Mouse (Mus musculus) MN1 (cell line): Measurements from ENCODE around the gene Hexim1.

Experiments used
- DNase-seq: peaks from one replicate; pipeline ENCODE4 v3.0.0-alpha.2; 2016; ENCODE audit warnings: low spot score

Hexim1 gene

DNA sequence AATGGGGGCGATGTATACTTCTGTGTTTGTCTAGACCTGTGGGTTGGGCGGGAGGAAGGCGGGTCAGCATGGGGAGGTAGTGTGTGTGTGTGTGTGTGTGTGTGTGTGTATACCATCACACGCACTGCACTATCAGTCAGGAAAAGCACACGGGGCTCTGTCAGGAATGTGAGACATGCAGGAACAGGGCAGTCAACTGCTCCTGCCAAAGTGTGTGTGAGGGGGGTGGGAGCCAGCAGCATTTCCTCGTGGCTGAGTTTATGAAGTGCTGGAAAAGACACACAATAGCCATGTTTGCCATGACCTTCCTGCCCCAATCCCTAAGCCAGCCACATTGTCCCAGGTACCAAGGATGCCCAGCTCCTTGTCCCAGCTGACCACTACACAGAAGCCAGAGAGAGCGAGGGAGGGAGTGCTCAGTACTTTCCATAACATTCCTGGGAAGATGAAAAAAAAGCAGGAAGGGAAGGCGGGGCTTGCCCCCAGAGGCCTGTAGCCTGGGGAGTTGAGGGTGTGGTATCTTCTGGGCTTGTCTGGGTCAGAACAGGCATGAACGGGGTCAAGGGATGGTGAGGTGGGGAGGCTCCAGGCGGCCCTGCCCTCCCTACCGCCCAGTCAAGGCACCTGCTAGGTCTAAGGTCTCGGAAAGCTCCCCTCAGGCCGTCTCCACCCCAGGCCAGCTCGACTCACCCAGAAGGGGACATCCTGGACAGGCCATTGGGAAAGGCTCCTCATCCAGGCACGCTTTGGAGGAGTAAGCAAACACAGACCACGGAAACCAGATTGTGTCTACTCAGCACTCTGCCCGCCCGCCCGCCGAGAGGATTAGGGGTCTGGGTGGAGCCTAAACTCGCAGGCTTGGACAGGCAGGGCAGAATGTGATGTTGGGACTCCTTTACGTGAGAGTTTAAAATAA, 18.8 kb upstream of the Hexim1 start:
- no peak for DNase-seq

DNA sequence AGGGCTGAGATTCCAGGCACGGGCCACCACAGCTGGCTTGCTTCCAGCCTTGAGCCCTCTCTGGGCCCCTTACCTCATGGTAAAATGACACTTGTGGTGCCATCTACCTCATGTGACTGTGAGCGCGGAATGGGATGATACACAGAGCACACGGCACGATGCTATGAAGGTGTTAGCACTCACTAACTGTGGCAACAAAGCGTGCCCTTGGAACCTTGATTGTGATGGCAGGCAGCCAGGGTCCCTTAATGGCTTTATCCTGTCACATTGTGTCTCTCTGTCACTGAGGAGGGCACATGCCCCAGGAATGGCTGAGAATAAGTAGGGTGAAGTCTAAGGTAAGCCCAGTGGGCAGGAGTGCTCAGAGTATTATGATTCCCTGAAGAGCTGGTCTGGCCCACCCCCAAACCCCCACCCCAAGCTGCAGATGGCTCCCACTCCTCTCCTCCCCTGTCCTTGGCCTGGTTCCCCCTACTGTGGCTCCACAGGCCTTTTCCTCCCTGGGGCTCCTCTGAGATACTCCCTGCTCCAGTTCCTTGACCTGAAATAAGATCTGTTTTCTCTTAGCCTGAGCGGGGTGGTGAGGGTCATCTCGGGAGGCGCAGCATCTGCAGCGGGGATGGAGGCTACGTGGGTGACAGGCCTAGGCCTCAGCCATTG, 17.4 kb upstream of the Hexim1 start:
- no peak for DNase-seq

- no peak for DNase-seq
Measured at GRCm38 (mm10) chr11:103099352-103099940, 16.6 kb upstream of the Hexim1 start.

DNA sequence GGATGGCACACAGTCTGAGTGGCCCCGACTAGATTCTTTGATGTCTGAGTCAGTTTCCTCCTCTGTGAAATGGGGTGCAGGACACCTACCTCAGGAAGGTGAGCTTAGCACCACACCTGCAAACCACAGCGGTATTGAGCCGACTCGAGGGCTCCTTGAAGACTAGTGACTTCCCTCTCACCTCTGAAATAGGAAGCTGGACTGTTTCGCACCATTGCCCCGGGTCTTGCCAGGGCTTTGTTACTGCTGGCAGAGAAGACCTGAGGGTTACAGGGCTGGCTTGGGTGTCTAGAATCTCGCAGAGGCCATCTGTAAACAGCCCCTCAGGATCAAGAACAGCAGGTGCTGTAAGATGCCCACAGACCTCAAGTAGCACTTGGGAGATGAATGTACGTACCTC, 15.7 kb upstream of the Hexim1 start:
- no peak for DNase-seq

DNA sequence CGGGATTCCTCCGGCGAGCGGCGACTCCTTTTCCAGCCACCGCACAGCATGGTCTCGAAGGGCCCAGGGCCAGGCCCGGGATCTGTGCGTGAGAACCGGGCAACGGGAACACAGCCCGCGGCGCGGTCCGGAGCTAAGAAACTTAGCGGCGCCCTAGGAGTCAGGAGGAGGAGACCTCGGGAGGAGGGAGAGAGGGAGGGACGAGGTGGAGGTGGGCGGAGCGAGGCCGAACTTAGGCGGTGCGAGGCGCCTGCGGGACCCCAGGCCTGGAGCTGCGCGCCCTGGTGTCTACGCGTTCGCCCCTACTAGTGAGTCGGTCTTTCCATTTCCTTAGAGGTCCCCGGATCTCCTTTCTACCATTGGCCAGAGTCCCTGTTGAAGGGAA, 14.6 kb upstream of the Hexim1 start, which contains the start of the genes Plcd3 and Acbd4:
Plcd3 (minus strand) TSS at position 178 of the 385 bp plus-strand sequence.
Acbd4 (plus strand) TSS at position 202 of the 385 bp plus-strand sequence.
- peak; percentile 86 for DNase-seq

DNA sequence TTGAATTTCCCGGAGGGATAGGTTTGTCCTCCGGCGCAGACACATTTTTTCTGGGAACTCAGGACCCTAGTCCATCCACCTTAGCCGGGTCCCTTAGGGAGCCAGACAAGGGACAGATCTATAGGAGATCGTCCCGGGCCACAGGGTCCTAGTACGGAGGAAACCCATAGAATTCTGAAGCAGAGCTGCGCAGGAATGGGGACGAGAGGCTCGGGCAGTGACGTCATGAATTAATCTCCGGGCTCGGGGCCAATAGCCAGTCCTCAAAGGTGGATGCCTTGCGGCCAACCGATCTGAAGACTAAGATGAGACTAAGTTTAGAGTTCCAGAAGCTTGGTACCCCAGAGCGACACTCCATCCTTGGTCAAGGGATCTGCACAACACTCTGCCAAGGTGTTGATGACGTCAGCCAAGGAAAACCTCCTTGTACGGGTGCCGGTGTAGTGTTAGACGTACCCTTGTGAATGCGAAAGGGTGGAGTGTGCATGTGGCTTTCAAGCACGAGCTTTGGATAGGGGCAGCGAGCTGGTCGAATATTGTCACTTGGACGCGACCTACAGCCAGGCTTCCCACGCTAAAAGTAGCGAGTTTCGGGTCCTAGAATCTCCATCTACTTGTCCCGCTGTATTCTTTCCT, 14.0 kb upstream of the Hexim1 start:
- peak; percentile 68 for DNase-seq

GRCm38 (mm10) chr11:103102725-103103349, 13.2 kb upstream of the Hexim1 start:
- peak; percentile 97 for DNase-seq

DNA sequence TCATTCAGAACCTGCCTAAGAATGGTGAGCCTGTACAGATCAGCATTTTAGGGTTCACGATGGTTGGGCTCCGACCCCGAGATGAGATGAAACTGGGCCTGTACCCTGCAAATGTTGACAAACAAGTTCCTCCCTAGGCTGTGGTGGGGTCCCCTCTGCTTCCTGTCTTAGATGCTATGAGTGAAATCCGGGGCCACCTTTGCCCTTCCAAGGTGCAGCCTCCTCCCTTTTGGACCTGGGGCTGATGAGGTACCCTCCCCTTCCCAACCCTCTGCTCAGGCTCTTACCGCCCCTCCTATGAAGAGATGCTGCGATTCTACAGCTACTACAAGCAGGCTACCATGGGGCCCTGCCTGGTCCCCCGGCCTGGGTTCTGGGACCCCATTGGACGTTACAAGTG, 12.4 kb upstream of the Hexim1 start:
- DNase-seq = no peak

GRCm38 (mm10) chr11:103104469-103104868, 11.6 kb upstream of the Hexim1 start:
- no peak for DNase-seq

DNA sequence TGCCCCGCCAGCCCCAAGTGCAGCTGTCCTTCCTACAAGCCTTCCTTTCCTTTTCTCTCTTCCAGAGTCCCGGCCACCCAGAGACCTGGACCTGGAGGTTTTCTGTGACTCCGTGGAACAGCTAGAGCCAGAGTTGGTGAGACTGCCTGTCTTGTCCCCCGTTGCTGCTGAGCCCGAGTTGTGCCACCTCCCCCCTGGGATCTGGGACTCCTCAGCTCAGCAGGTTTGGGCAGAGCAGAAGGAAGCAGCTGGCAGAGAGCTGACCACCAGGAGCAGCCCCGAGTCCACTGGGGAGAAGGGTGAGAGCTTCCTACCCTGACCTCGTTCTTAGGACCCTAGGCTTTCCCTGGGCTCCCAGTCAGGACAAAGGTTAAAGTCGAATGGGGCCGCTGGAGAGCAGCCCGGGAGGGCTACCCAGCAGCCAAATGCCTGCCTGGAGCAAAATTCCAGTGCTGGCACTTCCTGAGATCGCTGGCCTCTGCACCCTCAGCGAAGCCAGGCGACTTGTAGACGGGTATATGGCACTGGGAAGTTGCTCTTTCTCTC, 10.8 kb upstream of the Hexim1 start:
- no peak for DNase-seq

GRCm38 (mm10) chr11:103105810-103106209, 10.2 kb upstream of the Hexim1 start:
- no peak for DNase-seq

DNA sequence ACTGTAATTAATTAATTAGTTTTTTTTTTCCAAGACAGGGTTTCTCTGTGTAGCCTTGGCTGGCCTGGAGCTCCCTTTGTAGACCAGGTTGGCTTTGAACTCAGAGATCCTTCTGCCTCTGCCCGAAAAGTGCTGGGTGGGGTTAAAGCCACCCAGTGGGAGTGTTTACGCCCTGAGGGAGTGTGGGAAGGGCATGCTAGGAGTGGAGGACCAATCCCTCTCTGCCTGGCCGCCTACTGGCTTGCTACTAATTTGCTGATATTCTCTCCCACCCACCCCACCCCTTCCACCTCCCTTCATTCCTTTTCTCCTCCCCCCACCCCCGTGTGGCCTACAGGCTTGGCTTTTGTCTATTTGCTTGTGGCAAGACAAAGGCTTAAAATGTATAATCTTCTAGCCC, 9.6 kb upstream of the Hexim1 start:
- DNase-seq = no peak

GRCm38 (mm10) chr11:103111301-103111700, 4.7 kb upstream of the Hexim1 start:
- DNase-seq = no peak

DNA sequence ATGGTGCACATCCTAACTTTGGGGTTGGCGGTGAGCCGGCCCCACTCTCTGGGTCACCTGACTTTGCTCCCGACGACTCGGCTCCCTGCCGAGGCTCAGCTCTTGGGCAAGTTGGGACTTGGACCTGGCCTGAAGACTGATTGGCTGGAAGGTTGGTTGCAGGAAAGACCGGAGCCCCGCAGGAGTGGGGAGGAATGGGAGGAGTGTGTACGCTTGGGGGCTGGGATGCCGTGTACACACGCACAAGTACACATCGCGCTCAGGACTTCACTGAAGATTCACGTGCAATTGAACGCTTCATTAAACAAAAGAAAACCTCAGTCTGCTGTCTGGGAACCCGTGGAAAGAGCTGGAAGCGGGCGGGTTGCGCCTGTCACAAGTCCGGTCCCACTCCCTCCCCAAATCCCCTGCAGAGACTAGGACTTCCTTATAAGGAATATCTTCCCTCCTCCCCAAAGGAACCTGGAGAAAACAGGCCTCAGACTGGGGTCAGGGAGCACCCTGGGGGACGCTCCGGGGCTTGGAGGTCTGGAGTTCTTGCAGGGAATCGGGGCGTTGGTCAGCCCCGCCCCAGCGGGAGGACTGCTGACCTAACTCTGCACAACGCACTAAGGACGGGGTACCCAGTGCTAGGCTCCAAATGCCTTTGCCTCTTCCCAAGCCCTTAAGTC, 4.0 kb upstream of the Hexim1 start:
- no peak for DNase-seq

DNA sequence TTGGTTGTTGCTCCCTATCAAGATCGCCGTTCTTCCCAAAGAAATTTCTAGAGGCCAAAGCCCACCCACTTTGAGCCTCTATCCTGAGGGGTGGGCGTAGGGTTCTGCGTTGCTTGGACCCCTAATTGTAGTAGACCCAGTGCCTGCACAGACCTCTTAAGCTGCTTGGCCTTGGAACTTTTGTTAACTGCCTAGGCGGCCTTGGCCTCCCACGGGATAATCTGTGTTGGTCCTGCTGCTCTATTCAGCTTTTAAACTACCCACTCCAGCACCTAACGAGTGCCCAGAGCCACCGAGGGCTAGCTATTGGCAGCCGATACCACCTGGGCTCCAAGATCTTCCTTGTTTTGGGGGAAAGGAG, 3.5 kb upstream of the Hexim1 start:
- DNase-seq = no peak

DNA sequence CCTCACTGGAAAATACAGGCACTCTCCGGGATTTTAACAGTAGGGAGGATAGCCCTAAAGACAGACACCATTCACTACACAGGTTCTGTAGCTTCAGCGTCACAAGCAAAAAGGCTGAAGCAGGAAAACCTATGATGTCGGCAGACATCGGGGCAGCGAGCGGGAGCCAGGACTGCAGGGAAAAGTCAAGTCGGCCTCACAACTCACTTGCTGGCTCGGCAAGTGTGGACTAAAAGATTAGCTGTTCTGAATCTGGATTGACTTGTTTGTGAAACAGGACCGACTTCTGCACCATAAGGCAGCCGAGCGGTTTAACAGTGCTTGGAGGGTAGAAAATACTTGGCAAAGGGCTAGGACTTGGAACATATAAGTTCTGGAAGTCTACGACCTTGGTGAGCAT, 3.0 kb upstream of the Hexim1 start:
- DNase-seq = no peak

DNA sequence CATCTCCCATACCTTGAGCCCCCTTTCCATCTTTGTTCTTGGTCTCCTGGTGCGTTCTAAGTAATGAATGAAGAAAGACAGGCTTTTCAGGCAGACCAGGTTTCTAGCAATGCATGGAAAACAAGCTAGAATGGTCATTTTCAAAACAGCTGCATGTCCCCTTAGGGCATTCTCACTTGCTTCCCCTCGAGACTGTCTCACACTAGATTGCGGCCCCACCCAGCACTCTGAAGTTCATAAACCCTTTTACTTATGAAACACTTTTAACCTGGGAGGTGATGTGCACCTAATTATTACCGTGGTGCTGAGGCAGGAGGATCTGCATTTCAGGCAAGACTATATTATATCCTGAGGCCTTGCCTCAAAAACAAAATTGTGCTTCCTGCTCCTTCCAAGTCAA, 2.3 kb upstream of the Hexim1 start:
- DNase-seq = no peak

DNA sequence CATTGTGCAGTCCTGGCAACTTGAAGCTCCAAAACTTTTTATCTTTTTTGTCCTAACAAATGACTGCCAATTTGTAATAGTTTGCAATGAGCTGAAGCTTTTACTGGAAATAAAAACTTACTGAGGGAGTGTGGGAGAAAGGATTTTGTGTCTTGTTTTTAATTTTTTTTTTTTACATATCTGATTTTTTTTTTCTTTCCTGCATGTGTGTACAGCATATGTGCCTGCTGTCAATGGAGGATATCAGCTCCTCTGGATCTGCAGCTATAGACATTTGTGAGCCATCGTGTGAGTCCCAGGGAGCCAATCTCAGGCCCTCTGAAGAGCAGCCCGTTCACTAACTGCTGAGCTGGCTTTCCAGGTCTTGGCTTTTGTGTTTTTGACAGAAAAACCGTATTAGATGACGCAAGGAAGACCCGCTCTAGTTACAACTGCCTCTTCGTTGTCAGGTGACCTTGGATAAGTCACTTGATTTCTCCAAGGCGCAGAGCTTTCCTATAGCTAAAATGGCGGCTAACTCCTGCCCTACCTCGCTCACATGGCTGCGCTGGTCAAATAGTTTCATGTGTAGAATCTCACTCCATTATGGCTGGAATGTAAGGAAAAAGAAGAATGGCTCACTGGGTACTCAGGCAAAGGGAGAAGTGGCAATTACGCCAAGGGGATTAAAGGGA, 1.6 kb upstream of the Hexim1 start:
- no peak for DNase-seq

GRCm38 (mm10) chr11:103115163-103116007, 646 bp upstream of the Hexim1 start:
- peak; percentile 87 for DNase-seq
